Mouse (Mus musculus) kidney, adult 2 months (tissue): ENCODE measurements around the gene Oxgr1. TPM values are rescaled to one million over a fixed set of nuclear protein-coding genes. Genes with fewer than 3 reads are reported as not detected.

ENCODE experiments used
- DNase-seq: peaks from one replicate; pipeline ENCODE4 v3.0.0; 2021
- H3K27ac ChIP-seq: fragments of 200-500 bp; 2 replicates; pipeline ENCODE4 v1.5.1; 2012; ENCODE audit warnings: low read depth, low read length, control low read depth, inconsistent platforms; ENCODE audit not compliant: insufficient read depth
- H3K27me3 ChIP-seq: fragments of 200-500 bp; replicated peaks from 2 replicates; pipeline ENCODE4 v1.6.1; 2012; ENCODE audit warnings: mild to moderate bottlenecking, moderate library complexity, low read length, inconsistent platforms; ENCODE audit not compliant: control insufficient read depth, insufficient read depth
- H3K36me3 ChIP-seq: fragments of 200-500 bp; 2 replicates; pipeline ENCODE4 v1.6.1; 2012; ENCODE audit warnings: mild to moderate bottlenecking, moderate library complexity, low read length, inconsistent platforms; ENCODE audit not compliant: control insufficient read depth, insufficient read depth
- H3K4me1 ChIP-seq: fragments of 200-500 bp; 2 replicates; pipeline ENCODE4 v1.6.1; 2011; ENCODE audit warnings: low read length; ENCODE audit not compliant: control insufficient read depth, insufficient read depth
- H3K4me3 ChIP-seq: fragments of 200-500 bp; 2 replicates; pipeline ENCODE4 v1.5.1; 2011; ENCODE audit warnings: mild to moderate bottlenecking, low read depth, low read length, control low read depth; ENCODE audit not compliant: insufficient read depth
- CTCF ChIP-seq: fragments of 200-500 bp; conservative IDR thresholded peaks from 2 replicates; pipeline ENCODE4 v1.5.1; 2011; ENCODE audit warnings: low read depth, mild to moderate bottlenecking, control low read depth, low read length, moderate library complexity, mixed read lengths; ENCODE audit not compliant: insufficient read depth, insufficient read length
- POLR2A ChIP-seq: fragments of 200-500 bp; IDR thresholded peaks from one replicate; pipeline ENCODE4 v1.6.1; 2011; ENCODE audit warnings: low read depth, low read length, control low read depth
- WGBS: fragments of 180-500 bp; shearing (Covaris S2); methylation state at CpG from one replicate; pipeline ENCODE4 v1.1.7; 2018; 5-methylcytosine and 5-hydroxymethylcytosine counted together
- polyA plus RNA-seq: library from polyadenylated mRNA; depleted of rRNA; stranded (reverse); fragments of >200 nt; gene quantifications from 2 replicates; pipeline ENCODE4 v1.2.3, GENCODE M21; 2012; rRNA removed

The Oxgr1 gene
- 16.0 and 17.5 TPM in 2 replicates for polyA plus RNA-seq

DNA sequence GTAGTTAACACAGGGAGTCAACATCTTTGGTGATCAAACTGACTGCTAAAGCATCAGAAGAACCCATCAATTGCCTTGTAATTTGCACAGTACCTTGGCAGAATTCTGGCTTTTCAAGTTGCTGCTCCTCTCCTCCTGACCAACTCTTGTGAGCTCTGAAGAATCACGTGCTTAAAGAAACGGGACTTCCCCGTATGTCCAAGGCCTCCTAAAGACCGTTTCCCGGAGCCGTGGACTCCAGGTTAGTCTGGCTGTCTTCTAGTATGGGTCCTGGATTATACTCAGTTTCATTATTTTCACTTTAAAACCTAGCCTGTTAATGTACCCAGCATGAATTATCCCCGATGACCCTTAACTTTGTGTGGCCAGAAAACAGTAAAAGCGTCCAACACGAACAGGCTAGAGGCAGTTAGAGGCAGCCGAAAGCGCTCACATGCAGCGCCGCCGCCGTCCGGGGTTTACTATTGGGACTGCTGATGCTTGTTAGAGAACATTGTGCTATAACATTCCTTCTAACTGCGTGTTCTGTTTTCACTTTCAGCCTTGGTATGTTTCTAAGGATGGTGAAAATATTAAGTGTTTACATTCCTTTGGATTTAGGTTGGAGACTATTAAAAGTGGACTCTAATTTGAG is at the start of gene Oxgr1:
TSS of gene Oxgr1 (minus strand) at position 249 of the 634 bp plus-strand sequence.
- Histone ChIP-seq H3K27ac (peak within 1 kb of the TSS; percentile 87), H3K4me3 (peak within 1 kb of the TSS; percentile 28), H3K27me3 (no peaks in the 10 kb centered on the region), H3K36me3 (no peaks in the 10 kb centered on the region), H3K4me1 (no peaks in the 10 kb centered on the region)
- TF ChIP-seq POLR2A (no peak), CTCF (no peak)
- WGBS = 60% methylated on average over 17 of the region's 17 CpGs
- DNase-seq = peak; percentile 71

DNA sequence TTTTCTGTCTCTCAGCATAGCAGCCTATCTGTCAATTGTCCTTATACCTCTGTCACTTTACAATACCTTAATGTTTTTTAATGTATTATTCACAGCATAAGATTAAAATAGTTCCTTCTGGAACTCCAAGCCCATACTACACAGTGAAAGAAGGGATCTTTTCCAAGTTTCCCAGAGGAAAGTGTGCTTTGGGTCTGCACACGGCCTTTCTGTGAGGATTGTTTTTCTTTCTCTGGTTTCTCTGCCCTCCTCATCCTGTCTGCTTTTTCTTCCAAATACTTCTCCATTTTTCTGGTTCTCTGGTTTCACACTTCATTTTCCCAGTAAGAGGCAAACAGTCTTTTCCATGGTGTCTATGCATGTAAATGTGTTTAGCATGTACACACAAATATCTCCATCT is 48.2 kb upstream of the Oxgr1 start:
- no peak for TF ChIP-seq CTCF
- no peak for TF ChIP-seq POLR2A
- Histone ChIP-seq H3K27ac (0 out of 2 replicates have a peak overlapping the region, but pooled peaks have one; percentile 38), H3K4me3 (no peak overlapping the region), H3K4me1 (no peaks in the 10 kb centered on the region), H3K36me3 (no peaks in the 10 kb centered on the region), H3K27me3 (no peaks in the 10 kb centered on the region)
- 55% methylated on average over 1 of the region's 1 CpGs for WGBS
- no peak for DNase-seq

GRCm38 (mm10) chr14:120089649-120090360 is 47.6 kb upstream of the Oxgr1 start:
- WGBS = 39% methylated on average over 14 of the region's 14 CpGs
- no peaks in the 10 kb centered on the region for H3K27me3 ChIP-seq
- no peak for TF ChIP-seq CTCF
- no peak for TF ChIP-seq POLR2A
- no peaks in the 10 kb centered on the region for H3K36me3 ChIP-seq
- DNase-seq = peak; percentile 46
- no peaks in the 10 kb centered on the region for H3K4me1 ChIP-seq
- H3K27ac ChIP-seq = peak overlapping the region; percentile 38; the same call in 1 of the 2 replicates
- no peak overlapping the region for H3K4me3 ChIP-seq

GRCm38 (mm10) chr14:120089006-120089648 is 46.9 kb upstream of the Oxgr1 start:
- H3K4me1 ChIP-seq = no peaks in the 10 kb centered on the region
- no peaks in the 10 kb centered on the region for H3K36me3 ChIP-seq
- TF ChIP-seq CTCF (no peak), POLR2A (no peak)
- H3K27me3 ChIP-seq = no peaks in the 10 kb centered on the region
- no peak for DNase-seq
- no peak overlapping the region; the same call in 1 of the 2 replicates for H3K27ac ChIP-seq
- WGBS = 86% methylated on average over 7 of the region's 7 CpGs
- no peak overlapping the region for H3K4me3 ChIP-seq

- WGBS = 84% methylated on average over 9 of the region's 9 CpGs
- Histone ChIP-seq H3K27ac (no peak overlapping the region), H3K4me3 (no peak overlapping the region), H3K4me1 (no peaks in the 10 kb centered on the region), H3K36me3 (no peaks in the 10 kb centered on the region), H3K27me3 (no peaks in the 10 kb centered on the region)
- DNase-seq = no peak
- TF ChIP-seq CTCF (no peak), POLR2A (no peak)
These were observed 41.9 kb upstream of the Oxgr1 start for GRCm38 (mm10) chr14:120084084-120084667.

DNA sequence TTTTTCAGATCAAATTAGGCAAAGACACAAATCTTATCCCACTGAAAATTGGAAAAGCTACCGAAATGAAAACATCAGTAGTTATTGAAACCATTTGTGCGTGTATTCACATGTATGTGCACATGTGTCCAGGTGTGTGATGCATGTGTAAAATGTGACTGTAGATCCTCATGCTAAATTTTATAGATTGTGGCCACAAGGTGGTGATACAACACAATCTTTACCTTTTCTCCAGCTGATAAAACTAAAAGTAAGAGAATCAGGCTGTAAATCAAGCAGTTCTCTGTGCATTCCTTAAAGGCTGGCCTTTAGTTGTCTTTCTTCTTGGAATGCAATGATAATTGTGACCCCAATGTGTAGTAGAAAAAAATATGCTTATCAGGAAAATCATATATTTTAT is 34.0 kb upstream of the Oxgr1 start:
- TF ChIP-seq CTCF = 0 out of 2 replicates have a peak, but pooled peaks have one; percentile 7
- no peak for TF ChIP-seq POLR2A
- 45% methylated on average over 2 of the region's 2 CpGs for WGBS
- DNase-seq = peak; percentile 39
- no peak overlapping the region for H3K27ac ChIP-seq
- H3K4me1 ChIP-seq = no peaks in the 10 kb centered on the region
- H3K4me3 ChIP-seq = no peak overlapping the region
- H3K27me3 ChIP-seq = no peaks in the 10 kb centered on the region
- no peaks in the 10 kb centered on the region for H3K36me3 ChIP-seq
